Mouse (Mus musculus): ENCODE measurements around the gene Rimbp3.
"Not testable (repeated sequence)": the region's sequence is repeated elsewhere in the genome, so short reads cannot be mapped to it uniquely, and the experiment has no call there.

Gene Rimbp3

DNA sequence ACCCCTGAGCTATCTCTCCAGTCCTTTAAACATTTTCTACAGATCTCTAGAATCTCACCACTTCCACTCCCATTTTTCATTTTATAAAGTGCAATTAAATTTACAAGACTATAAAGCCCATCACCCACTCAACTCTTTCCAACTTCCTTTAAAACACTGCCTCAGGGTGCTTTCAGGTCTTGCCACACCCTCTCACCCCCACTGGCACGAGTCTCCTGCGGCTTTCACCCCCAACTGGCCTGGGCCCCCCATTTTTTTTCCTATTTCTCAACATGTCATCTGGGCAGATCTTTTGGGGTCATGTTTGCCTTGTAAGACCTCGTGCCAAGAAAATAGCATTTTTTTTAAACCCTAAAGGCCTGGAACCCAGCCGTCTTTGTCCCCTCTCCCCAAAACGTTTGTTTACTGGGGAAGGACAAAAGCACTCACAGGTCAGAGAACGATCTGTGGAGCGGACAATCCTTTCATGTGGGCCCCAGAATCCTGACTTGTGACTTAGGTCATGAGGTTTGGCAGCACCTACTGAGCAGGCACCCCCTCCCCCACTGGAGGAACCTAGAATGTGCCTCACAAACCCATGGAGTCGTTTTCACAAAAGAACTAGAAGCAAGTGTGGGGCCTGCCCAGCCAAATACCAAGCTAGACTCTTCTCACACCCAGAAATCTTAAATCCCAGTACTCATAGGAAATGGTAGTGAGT, 8.7 kb downstream of the Rimbp3 start:
- DNase-seq (ENCODE audit: low read depth, low spot score): no peak

DNA sequence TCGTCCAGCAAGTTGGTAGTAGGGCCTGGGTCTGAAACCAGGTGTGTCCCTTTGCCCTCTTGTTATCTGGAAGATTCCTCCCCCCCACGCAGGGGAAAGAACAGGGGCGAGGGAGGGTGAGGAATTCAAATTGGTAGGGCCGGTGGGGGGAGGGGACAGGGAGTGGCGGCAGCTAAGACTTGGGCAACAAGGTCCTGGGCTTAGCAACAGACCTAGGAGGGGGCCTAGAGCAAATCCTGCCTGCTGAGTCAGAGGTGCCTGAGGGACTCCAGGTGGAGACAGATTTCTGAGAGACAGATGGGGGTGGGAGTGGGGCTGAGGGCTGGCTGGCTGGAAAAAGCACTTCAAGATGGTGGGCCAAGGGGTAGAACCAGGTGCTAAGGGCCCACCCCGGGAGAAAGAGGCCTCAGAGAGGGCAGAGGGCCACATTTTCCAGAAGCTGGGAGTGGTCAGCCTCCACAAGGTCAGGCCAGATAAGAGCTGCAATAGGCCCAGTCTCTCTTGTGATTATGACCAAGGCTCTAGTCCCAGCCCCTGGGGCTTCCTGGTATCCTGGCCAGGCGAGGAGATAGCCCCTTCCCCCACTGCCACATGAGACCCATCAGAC, 11.8 kb downstream of the Rimbp3 start:
- no peak for DNase-seq (ENCODE audit: low read depth, low spot score)

DNA sequence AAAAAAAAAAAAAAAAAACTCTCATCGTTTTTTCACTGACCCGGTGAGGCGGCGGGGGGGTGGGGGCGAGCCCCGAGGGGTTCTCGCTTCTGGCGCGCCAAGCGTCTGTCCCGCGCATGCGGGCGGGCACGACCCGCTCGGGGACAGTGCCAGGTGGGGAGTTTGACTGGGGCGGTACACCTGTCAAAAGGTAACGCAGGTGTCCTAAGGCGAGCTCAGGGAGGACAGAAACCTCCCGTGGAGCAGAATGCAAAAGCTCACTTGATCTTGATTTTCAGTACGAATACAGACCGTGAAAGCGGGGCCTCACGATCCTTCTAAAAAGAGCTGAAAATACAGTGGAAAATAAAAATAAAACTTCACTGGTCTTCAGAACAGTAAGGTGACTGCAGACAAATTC, 13.8 kb downstream of the Rimbp3 start:
- no peak for DNase-seq (ENCODE audit: low read depth, low spot score)

DNA sequence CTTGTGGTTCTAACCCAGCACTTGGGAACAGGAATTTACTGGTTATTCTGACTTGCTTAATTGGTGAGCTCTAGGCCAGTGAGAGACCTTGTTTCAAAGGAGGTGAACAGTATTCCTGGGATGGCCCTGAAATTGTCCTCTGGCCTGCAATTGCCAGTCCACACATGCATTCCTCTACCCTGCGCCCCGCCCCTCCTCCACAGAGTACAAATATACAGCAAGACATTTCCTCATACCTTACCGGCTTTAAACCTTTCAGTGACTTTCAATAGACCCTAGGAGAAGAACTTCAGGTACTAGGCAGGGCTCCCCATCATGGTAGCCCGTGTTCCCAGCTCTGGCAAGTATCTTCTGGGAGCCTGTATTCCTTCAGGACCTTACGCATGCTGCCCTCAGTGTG, 17.2 kb downstream of the Rimbp3 start:
- DNase-seq (ENCODE audit: low read depth, low spot score): no peak

DNA sequence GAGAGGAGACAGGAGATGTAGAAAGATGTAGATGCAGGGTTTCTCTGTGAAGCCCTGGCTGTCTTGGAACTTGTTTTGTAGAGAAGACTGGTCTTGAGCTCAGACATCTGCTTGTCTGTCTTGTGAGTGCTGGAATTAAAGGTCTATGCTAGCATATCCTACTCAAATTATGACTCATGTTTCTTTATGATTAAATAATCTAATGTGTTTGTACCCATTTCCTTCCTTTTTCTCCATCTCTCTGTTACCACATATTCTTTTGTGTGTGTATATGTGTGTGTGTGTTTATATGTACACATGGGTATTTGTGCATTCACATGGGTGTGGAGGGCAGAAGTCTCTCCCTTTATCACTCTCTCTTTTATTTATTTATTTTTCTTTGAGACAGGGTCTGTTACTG, 18.1 kb downstream of the Rimbp3 start:
- DNase-seq (ENCODE audit: low read depth, low spot score): no peak

DNA sequence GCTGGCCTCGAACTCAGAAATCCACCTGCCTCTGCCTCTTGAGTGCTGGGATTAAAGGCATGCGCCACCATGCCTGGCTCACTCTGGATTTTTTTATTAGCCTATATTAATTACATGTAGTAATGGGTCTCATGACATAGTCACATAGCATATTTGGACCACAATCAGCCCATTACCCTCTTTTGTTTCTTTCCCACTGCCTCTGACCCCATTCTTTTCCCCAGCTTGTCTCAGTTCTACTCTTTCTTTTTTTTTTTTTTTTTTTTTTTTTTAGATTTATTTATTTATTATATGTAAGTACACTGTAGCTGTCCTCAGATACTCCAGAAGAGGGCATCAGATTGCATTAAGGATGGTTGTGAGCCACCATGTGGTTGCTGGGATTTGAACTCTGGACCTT, 23.1 kb downstream of the Rimbp3 start:
- DNase-seq (ENCODE audit: low read depth, low spot score): not testable (repeated sequence)

DNA sequence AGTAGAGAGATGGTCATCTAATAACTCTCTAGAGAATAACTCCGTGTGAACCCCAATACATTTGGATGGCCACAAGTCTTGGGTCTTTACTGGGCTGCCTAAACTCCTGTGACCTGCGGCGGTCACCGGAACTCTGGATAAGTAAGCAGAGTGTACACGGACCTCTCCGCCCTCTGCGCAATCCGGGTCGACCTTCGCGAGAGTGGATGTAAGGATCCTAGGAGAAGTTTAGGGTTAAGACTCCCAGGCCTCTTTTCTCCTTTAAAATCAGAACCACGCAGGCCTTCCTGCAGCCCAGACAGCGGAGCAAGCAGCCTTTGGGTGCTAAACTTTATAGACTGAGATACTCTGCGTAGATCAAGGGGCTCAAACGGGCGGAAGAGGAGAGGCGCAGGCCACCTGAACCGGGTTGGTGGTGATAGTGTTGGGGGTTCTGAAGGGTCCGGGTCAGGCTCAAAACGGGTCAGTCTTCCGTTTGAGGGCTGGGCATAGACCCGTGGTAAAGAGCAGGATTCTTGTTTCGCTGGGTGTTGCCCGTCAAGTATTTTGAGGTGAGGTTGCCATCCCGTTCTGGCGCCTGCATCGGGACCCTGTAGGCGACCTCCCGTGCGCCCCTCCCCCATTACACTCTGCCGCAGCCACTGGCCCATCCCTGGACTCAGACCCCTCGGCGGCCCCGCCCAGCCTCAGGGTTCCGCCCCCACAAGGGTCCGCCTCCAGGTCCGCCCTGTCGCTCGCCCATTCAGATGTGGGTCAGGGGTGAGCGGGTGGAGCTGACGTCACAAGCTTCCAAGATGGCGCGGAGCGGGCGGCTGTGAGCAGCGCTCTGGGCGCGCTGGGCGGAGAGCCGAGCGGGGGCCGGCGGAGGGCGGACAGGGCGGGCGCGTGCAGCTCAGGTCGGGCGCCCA, 24.6 kb downstream of the Rimbp3 start, which contains the start of gene Hic2:
TSS of gene Hic2 (plus strand) at position 779 of the 908 bp plus-strand sequence.
- peak; percentile 81 for DNase-seq (ENCODE audit: low read depth, low spot score)

DNA sequence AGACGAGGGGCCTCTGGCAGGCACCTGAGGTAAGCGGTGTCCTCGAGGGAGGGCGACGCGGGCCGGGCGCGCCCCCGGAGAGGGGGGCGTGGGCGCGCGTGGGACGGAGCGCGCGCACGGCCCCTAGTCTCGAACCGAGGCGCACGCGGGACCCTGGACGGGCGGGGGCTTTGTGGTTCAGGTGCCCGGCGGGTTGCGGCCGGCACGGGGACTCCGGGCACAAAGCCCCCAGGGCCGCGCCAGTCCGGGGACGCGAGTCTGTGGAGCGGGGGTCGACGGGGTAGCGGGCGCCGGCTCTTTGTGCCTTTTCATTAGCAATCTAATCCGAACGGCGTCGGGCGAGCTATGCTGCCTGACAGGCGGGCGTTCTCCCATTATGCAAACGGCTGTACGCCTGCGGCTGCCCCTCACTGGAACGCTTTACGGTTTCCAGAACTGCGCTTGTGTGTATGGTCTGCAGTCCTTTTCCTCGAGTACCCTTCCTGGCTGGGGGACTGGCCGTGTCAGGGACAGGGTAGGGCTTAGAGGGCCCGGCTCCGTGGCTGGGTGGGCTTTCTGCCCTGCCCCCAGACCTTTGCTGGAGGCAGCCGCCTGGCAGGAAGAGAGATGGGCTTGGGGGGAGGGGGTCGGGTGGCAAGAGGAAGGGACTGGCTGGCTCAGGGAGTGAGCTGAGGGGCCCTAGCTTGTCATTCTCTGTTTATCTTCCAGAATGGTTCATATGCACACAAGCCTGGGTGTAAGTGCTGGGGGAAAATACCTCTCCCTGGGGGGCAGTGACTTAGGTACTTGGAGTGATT, 25.5 kb downstream of the Rimbp3 start:
- no peak for DNase-seq (ENCODE audit: low read depth, low spot score)

DNA sequence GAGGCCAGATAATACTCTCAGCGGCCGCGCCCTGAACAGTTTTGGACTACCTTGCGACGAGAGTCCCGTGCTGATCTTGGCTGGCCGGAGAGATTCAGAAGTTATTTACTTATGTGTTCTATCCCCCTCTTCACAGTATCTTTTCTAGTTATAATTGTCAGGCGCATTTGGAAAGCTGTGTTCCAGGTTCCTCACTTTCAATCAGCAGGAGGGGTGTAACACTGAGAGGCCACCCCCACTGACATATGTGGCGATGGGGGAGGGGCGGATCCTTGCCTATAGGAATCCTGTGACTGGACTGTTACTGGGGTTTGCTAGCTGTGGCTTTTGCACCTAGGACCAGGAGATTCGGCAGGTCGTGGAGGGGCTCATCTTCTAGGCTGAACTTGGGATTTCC, 26.1 kb downstream of the Rimbp3 start:
- DNase-seq (ENCODE audit: low read depth, low spot score): no peak

DNA sequence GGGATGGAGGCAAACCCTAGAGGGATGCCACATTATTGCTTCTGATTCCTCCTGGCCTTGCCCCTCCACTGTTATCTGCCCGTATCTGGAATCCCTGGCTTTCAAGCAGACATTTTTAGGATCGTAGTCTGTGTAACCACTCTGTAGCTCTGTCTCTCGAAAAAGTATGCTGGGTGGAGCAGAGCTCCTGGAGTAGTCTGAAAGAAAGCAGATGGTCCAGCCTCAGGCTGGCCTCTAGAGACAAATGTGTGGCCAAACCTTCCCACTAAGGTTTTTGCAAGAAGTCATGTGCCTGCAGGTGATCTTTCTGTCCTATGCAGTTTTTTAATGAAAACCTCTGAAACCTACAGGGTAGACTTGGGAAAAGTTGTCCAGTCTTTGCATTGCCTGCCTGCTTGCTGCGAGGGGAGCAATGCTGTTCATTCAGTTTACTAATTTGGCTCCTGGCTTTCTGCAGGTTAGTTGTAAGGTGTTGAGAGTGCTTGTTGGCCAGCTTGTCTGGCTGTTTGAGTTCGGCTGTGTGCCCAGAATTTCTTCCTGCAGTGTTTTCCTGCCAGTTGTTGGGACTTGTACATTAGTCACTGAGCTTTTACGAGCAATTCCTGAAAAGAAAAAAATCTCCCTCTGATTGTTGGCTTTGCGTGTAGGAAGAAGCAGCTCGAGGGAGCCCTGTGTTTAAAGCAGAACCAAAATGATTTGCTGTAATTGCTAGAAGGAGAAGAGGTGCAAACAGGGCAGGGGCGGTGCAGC, 26.7 kb downstream of the Rimbp3 start:
- DNase-seq (ENCODE audit: low read depth, low spot score): no peak

DNA sequence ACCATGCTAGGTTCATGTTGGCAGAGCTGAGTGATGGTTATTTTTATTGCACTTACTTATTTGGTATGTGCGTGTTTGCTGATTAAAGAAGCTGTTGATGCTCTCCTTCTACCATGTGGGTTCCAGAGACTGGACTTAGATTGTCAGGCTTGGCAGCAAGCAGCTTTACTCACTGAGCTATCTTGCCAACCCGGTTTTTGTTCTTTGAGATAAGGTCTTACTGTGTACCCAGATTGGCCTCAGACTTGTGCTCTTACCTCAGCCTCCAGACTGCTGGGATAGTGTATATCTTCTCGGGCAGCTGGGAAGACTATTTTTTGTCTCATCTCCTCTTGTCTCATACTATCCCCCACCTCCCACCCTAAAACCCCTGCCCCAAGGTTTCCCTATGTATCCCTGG, 29.2 kb downstream of the Rimbp3 start:
- no peak for DNase-seq (ENCODE audit: low read depth, low spot score)

DNA sequence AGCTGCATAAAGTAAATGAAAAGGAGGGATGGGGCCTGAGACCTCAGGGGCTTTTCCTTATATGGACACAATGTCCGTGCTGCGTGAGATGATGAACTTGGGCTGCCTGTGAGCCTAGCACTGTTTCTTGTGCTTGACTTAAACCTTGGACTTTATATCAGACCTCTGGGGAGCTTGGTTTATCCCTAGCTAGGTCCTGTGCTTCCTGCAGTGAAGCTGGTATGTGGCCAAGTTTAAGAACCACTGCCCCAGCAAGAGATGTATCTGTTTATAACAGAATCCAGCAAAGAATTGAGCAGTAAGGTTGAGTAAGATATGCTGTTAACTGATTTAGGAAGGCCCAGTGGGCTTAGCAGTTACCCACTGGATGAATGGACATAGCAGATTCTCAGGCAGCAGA, 31.0 kb downstream of the Rimbp3 start:
- DNase-seq (ENCODE audit: low read depth, low spot score): no peak

DNA sequence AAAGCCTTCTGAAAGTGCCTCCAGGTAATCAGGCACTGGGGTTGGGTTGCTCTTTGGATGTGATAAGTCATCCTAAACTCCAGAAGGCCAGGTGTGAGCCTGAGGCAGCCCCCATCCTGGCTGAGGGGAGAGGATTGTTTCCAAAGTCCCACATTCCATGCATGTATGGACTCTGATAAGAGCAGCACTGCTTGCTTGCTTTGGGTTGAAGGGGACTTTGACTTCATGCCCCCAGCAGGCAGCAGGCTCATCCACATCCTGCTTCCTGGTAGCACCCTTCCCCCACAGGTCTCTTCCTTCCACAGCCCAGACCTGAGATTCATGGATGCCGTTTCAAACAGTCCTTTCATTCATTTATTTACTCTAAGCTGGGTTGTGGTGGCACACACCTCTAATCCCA, 35.3 kb downstream of the Rimbp3 start:
- no peak for DNase-seq (ENCODE audit: low read depth, low spot score)

DNA sequence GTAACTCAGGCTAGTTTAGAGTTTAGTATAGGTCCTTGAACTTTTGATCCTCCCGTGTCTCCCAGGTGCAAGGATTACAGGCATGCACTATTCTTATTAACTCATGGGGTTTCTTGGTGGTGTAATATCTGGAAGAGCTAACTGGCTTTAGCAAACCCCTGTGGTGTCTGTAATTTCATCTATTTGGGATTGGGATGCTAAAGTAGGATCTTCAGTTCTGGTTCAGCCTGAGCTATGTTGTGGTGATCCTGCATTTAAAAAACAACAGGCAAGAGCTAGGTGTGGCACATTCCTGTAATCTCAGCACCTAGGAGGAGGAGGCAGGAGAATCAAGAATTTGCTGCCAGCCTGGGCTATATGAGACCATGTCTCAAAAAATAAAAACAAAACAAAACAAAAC, 36.6 kb downstream of the Rimbp3 start:
- no peak for DNase-seq (ENCODE audit: low read depth, low spot score)

DNA sequence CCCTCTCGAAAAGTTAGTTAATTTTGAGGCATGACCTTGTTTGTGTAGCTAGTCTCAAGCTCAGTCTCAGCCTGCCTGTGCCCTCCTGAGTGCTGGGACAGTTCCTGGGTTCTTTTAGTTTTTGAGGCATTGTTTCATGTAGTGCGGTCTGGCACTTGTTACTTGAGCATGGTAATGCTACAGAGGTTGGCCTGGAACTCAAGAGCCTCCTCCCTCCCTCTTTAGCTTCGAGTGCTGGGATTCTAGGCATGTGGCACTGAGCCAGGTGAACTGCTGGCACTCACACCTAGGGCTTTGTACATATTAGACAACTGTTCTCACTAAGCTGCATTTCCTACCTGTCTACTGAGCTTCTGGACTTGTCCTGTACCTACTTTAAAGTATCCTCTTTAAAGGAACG, 39.3 kb downstream of the Rimbp3 start:
- no peak for DNase-seq (ENCODE audit: low read depth, low spot score)

DNA sequence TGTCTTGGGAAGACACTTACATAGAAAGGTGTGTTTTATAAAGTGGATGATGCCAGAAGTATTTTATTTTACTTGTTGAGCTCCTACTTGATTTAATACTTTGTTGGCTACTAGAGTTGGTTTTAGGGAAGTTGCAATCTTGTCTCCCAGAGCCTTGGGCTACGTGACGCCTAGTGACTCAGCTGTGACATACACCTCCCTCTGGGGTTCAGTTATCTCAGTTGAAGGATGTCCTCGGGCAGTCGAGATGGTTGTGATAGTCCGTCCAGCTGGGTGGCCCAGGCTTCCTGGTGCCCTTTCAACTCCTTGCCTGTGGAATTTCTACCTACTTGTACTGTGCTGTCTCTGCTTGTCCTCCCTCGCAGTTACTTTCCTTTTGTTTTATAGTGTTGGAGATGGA, 40.7 kb downstream of the Rimbp3 start:
- DNase-seq (ENCODE audit: low read depth, low spot score): no peak

DNA sequence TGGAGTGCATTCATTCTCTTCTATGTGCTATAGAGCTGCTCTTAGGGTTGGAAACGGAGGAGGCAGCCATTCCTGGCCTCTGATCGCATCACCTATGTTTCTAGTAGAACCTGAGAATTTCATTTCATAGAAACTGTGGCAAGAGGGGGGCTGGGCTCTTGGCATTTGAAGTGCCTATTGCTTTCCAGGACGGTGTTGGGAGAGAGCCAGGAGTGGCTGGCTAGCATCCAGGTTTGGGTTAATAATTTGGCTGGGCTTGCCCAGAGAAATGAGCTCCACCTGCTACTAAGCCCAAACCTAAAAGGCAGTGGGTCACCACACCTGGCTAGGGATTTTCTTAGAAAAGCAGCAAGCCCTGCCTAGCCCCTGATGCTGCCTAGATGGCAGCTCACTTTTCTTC, 43.1 kb downstream of the Rimbp3 start:
- DNase-seq (ENCODE audit: low read depth, low spot score): no peak

DNA sequence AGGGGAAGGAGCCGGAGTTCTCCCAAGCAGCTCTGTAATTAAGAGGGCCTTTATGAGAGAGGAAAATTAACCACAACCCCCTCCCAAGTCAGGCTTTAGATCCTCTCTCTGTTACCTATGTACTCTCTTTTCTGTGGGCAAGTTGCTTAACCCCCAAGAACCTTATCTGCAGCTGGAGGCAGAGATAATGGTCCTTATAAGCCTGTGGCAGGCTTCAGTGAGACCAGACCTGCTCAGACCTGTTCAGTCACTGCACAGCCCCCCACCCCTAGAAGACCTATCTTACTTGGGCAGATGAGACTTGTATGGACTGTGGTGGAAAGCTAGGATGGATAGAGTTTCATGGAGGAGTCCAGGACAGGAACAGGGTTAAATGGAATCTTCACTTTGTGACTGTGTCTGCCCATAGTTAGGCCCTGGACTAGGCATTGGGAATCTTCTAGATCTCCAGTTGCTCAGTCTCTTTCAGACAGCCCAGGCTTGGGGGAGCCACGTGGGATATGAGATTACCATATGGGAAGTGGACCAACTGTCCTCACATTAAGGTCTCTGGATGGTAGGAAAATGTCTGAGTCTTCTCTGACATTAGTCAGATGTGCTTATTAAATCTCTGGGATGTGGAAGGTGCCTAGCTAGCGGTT, 43.8 kb downstream of the Rimbp3 start:
- DNase-seq (ENCODE audit: low read depth, low spot score): no peak

DNA sequence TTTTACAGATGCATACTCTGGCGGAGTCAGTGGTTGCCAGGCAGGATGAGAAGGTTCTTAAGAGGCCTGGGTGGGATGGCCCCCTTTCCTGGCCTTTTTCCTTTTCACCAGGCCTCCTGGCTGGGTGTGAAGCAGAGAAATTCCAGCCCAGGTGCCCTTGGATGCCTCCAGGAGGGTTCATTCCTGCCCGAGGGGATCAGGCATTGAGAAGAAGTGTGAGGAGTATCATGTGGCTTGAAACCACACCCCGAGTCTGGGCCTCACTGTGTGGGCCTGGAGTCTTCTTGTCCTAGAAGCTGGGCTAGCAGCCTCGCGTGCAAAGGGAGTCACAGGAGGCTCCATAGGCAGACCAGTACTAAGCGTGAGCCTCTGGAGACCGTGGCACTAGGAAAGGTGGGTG, 44.4 kb downstream of the Rimbp3 start:
- DNase-seq (ENCODE audit: low read depth, low spot score): no peak

DNA sequence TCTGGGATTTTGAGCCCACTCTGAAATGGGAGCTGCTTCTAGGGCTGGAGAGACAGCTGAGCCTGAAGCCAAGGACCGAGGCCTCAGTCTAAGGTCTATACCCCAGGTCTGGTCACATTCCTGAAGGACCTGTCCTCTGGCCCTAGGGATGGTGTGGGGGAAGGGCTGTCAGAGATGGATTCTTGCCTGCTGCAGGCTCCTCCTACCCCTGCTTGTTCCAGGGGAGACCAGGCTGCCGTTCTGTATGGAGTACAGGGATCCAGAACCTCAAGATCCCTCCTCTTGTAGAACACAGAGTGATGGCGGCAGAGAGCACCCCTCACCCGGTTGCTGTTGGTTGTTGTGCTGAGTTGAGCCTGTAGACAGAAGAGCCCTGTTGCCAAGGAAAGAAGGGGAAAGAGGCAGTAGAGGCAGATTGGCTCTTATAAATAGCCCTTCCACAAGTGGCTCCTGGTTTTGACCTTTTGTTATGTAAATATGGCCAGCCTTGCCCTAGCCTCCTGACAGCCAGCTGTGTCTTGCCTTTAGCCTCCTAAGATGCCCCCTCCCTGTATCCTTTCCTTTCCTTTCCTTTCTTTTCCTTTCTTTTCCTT, 45.7 kb downstream of the Rimbp3 start:
- DNase-seq (ENCODE audit: low read depth, low spot score): no peak
